In the genomic region with DNA sequence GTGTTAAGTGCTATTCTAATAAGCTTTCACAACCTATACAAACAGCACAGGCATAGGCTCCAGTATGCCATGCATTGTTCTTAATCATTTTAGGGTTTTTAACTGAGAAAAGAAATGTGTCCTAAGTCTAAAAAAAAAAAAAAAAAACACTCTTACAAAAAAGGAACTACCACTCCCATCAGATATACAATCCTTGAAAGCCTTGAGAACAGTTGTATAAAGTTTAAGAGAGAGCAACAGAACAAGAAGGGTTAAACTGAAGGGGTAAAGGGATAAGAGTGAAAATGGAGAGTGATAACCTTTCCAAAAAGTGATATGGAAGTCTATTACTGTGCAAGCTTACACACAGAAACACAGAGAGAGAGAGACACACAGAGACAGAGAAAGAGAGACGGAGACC, we compare ENCODE assay signal across 32 mouse cellular contexts.
"Had no signal": no experiment of that assay in that cellular context is flagged by ENCODE, and none has a peak within 500 bp of the region (broad histone marks: within the 10 kb centered on the region; RNA-seq: fewer than 3 reads in every experiment).

No protein-coding gene starts in this region.

- H3K4me3 ChIP-seq: limb, embryonic 10.5 days; limb, embryonic 12.5 days; limb, embryonic 13.5 days; limb, embryonic 15.5 days; liver, embryonic 12.5 days; liver, embryonic 13.5 days; liver, embryonic 15.5 days; lung, embryonic 15.5 days; megakaryocyte, embryonic 14.5 days; midbrain, embryonic 10.5 days; midbrain, embryonic 12.5 days; midbrain, embryonic 13.5 days; midbrain, embryonic 15.5 days; myocyte; neural tube, embryonic 12.5 days had no signal

- H3K9ac ChIP-seq: limb, embryonic 12.5 days; limb, embryonic 13.5 days; limb, embryonic 15.5 days; liver, embryonic 12.5 days; liver, embryonic 13.5 days; liver, embryonic 14.5 days; liver, embryonic 15.5 days; liver, postnatal 0 days; lung, embryonic 14.5 days; lung, embryonic 15.5 days; midbrain, embryonic 12.5 days; midbrain, embryonic 13.5 days; midbrain, embryonic 15.5 days; neural tube, embryonic 12.5 days had no signal

- DNase-seq: left cerebral cortex, postnatal 4 days; liver; liver, embryonic 13.5 days; liver, postnatal 0 days; lung, adult 18-20 months; lung, adult 2 months; lung, embryonic 14.5 days; lung, postnatal 10 days; lung, postnatal 14 days; lung, postnatal 36 days; lung, postnatal 4 days; midbrain, embryonic 14.5 days had no signal

- H3K4me2 ChIP-seq: limb, embryonic 12.5 days; limb, embryonic 13.5 days; limb, embryonic 15.5 days; liver, embryonic 11.5 days; liver, embryonic 12.5 days; liver, embryonic 13.5 days; liver, embryonic 15.5 days; lung, embryonic 14.5 days; lung, embryonic 15.5 days; midbrain, embryonic 11.5 days; midbrain, embryonic 12.5 days; midbrain, embryonic 13.5 days; midbrain, embryonic 15.5 days; neural tube, embryonic 12.5 days had no signal

- H3K36me3 ChIP-seq: limb, embryonic 13.5 days; limb, embryonic 15.5 days; liver, embryonic 12.5 days; liver, embryonic 13.5 days; liver, embryonic 15.5 days; lung, embryonic 15.5 days; midbrain, embryonic 12.5 days; midbrain, embryonic 13.5 days; midbrain, embryonic 15.5 days; neural tube, embryonic 12.5 days had no signal

- H3K9me3 ChIP-seq: limb, embryonic 10.5 days; limb, embryonic 12.5 days; limb, embryonic 13.5 days; limb, embryonic 15.5 days; liver, embryonic 12.5 days; liver, embryonic 13.5 days; liver, embryonic 15.5 days; lung, embryonic 15.5 days; megakaryocyte, embryonic 14.5 days; midbrain, embryonic 10.5 days; midbrain, embryonic 12.5 days; midbrain, embryonic 13.5 days; midbrain, embryonic 15.5 days; neural tube, embryonic 12.5 days had no signal

- H3K4me1 ChIP-seq: limb, embryonic 10.5 days; limb, embryonic 15.5 days had no signal

- H3K27me3 ChIP-seq: limb, embryonic 12.5 days; limb, embryonic 13.5 days; limb, embryonic 15.5 days; liver, embryonic 12.5 days; liver, embryonic 13.5 days; liver, embryonic 15.5 days; lung, embryonic 15.5 days; megakaryocyte, embryonic 14.5 days; midbrain, embryonic 12.5 days; midbrain, embryonic 13.5 days; midbrain, embryonic 15.5 days; neural tube, embryonic 12.5 days had no signal

- H3K27ac ChIP-seq: limb, embryonic 10.5 days; limb, embryonic 12.5 days; limb, embryonic 13.5 days; limb, embryonic 15.5 days; liver, embryonic 12.5 days; liver, embryonic 13.5 days; liver, embryonic 14.5 days; liver, embryonic 15.5 days; lung, embryonic 15.5 days; macrophage; midbrain, embryonic 10.5 days; midbrain, embryonic 12.5 days; midbrain, embryonic 13.5 days; midbrain, embryonic 15.5 days; neural tube, embryonic 12.5 days had no signal

- ATAC-seq: liver, embryonic 12.5 days; liver, postnatal 0 days; lung, postnatal 0 days; midbrain, embryonic 13.5 days; midbrain, embryonic 15.5 days; midbrain, embryonic 16.5 days had no signal
